21 mouse cellular contexts compared by ENCODE assay signal in genomic region chr10:38667841-38668240, GRCm38 (mm10).
DNase-seq lines count a peak whose midpoint lies in the region; ATAC-seq and TF ChIP-seq lines count a peak whose summit lies in the region.
"Had no signal": no experiment of that assay in that cellular context is flagged by ENCODE, and none has a peak within 500 bp of the region (broad histone marks: within the 10 kb centered on the region; RNA-seq: fewer than 3 reads in every experiment).

No protein-coding gene starts in this region.

- peak; percentile 5 for DNase-seq in cerebellum, adult 11 months
- peak; percentile 15 to 71 for DNase-seq in cerebellum, adult 2 months
- DNase-seq in cerebellum, postnatal 10 days: peak; percentile 60 to 67
- no peak for DNase-seq in urinary bladder, postnatal 36 days (ENCODE audit: low spot score in 2 of 2)
- no peak for DNase-seq in liver, postnatal 0 days
- DNase-seq: adrenal gland, adult 8-10 months; adrenal gland, postnatal 36 days; embryo, embryonic 11 days; gastrocnemius, postnatal 10 days; heart, adult 18-20 months; heart, postnatal 4 days; kidney, adult 11 months had no signal

- H3K4me3 ChIP-seq in cerebellum, adult 2 months (replicated peaks; ENCODE audit: insufficient read depth, low read depth, low read length): no peak overlapping the region
- H3K4me3 ChIP-seq in liver, postnatal 0 days (ENCODE audit: low read depth, low read length): no peak overlapping the region
- H3K4me3 ChIP-seq in neural tube, embryonic 15.5 days (replicated peaks): no peak overlapping the region
- H3K4me3 ChIP-seq: embryonic facial prominence, embryonic 15.5 days; erythroblast, embryonic 14.5 days; forebrain, embryonic 10.5 days; forebrain, embryonic 15.5 days; heart, embryonic 10.5 days; hindbrain, embryonic 12.5 days had no signal

- no peak overlapping the region for H3K4me2 ChIP-seq in liver, postnatal 0 days (ENCODE audit: low read depth, low read length)
- H3K4me2 ChIP-seq in neural tube, embryonic 15.5 days: no peak overlapping the region
- H3K4me2 ChIP-seq: embryonic facial prominence, embryonic 15.5 days; forebrain, embryonic 15.5 days; hindbrain, embryonic 12.5 days had no signal

- TF ChIP-seq POLR2A in cerebellum, adult 2 months (IDR thresholded peaks at IDR 0.05; ENCODE audit: borderline replicate concordance, insufficient read depth, low read length): no peak

- no peak for ATAC-seq in liver, postnatal 0 days
- no peak for ATAC-seq in neural tube, embryonic 15.5 days (ENCODE audit: low FRiP score)
- ATAC-seq: forebrain, embryonic 15.5 days; hindbrain, embryonic 16.5 days; inflammation-experienced regulatory T-cells, adult 6 months had no signal

- no peaks in the 10 kb centered on the region for H3K9me3 ChIP-seq in liver, postnatal 0 days (ENCODE audit: low read length)
- H3K9me3 ChIP-seq in neural tube, embryonic 15.5 days (replicated peaks): no peaks in the 10 kb centered on the region
- H3K9me3 ChIP-seq: embryonic facial prominence, embryonic 15.5 days; forebrain, embryonic 10.5 days; forebrain, embryonic 15.5 days; heart, embryonic 10.5 days; hindbrain, embryonic 12.5 days had no signal

- no peak overlapping the region for H3K27ac ChIP-seq in cerebellum, adult 2 months (ENCODE audit: insufficient read depth, low read length)
- no peak overlapping the region for H3K27ac ChIP-seq in liver, postnatal 0 days (ENCODE audit: low read depth)
- H3K27ac ChIP-seq in neural tube, embryonic 15.5 days (replicated peaks): no peak overlapping the region
- H3K27ac ChIP-seq: embryonic facial prominence, embryonic 15.5 days; forebrain, embryonic 10.5 days; forebrain, embryonic 15.5 days; heart, embryonic 10.5 days; hindbrain, embryonic 12.5 days had no signal

- no peak for TF ChIP-seq CTCF in cerebellum, adult 2 months (IDR thresholded peaks at IDR 0.05; ENCODE audit: borderline replicate concordance, insufficient read depth, low read depth, low read length)
- TF ChIP-seq CTCF in liver, postnatal 0 days (IDR thresholded peaks at IDR 0.05; ENCODE audit: low read depth): no peak

- no peaks in the 10 kb centered on the region for H3K36me3 ChIP-seq in liver, postnatal 0 days (replicated peaks; ENCODE audit: insufficient read depth, low read length)
- no peaks in the 10 kb centered on the region for H3K36me3 ChIP-seq in neural tube, embryonic 15.5 days
- H3K36me3 ChIP-seq: embryonic facial prominence, embryonic 15.5 days; forebrain, embryonic 10.5 days; forebrain, embryonic 15.5 days; heart, embryonic 10.5 days; hindbrain, embryonic 12.5 days had no signal

- no peaks in the 10 kb centered on the region for H3K27me3 ChIP-seq in cerebellum, adult 2 months (ENCODE audit: control insufficient read depth, insufficient read depth, low read length)
- H3K27me3 ChIP-seq in liver, postnatal 0 days (ENCODE audit: insufficient read depth, low read length): no peaks in the 10 kb centered on the region
- no peaks in the 10 kb centered on the region for H3K27me3 ChIP-seq in neural tube, embryonic 15.5 days (replicated peaks)
- H3K27me3 ChIP-seq: embryonic facial prominence, embryonic 15.5 days; forebrain, embryonic 15.5 days; hindbrain, embryonic 12.5 days had no signal

- no peaks in the 10 kb centered on the region; the same call in 1 of the 2 replicates for H3K4me1 ChIP-seq in cerebellum, adult 2 months (ENCODE audit: control insufficient read depth, insufficient read depth, low read length)
- H3K4me1 ChIP-seq in liver, postnatal 0 days (ENCODE audit: insufficient read depth): no peaks in the 10 kb centered on the region
- H3K4me1 ChIP-seq in neural tube, embryonic 15.5 days: no peaks in the 10 kb centered on the region
- H3K4me1 ChIP-seq: embryonic facial prominence, embryonic 15.5 days; forebrain, embryonic 10.5 days; forebrain, embryonic 15.5 days; heart, embryonic 10.5 days; hindbrain, embryonic 12.5 days had no signal

- no peak for TF ChIP-seq EP300 in liver, postnatal 0 days (IDR thresholded peaks at IDR 0.05; ENCODE audit: low read depth)

- no peak overlapping the region for H3K9ac ChIP-seq in liver, postnatal 0 days (replicated peaks)
- no peak overlapping the region for H3K9ac ChIP-seq in neural tube, embryonic 15.5 days (replicated peaks)
- H3K9ac ChIP-seq: embryonic facial prominence, embryonic 15.5 days; forebrain, embryonic 15.5 days; hindbrain, embryonic 12.5 days had no signal

Comparison
In these comparisons a context has a peak if more than half of its experiments do, and no peak if none do; other contexts are left out.
1. DNase-seq: peak in cerebellum, adult 11 months (single experiment), cerebellum, adult 2 months (2 of 2) and cerebellum, postnatal 10 days (2 of 2); none in urinary bladder, postnatal 36 days (0 of 2) and liver, postnatal 0 days (single experiment).